Mouse (Mus musculus) naive thymus-derived CD4-positive, alpha-beta T cell, adult 5 months (primary cell): ENCODE results near the gene Ddx41. TPM values are rescaled to one million over a fixed set of nuclear protein-coding genes. Genes with fewer than 3 reads are reported as not detected.

Experiments used
- polyA plus RNA-seq: library from polyadenylated mRNA; unstranded; fragments of 100-300 nt; shearing (Covaris generic); gene quantifications from one replicate; pipeline ENCODE4 v1.2.1, GENCODE M21; 2017

Gene Ddx41
- 57.7 TPM for polyA plus RNA-seq

GRCm38 (mm10) chr13:55536194-55537175 lies at the start of gene Ddx41:
Ddx41 (minus strand) TSS chr13:55536658.

GRCm38 (mm10) chr13:55573432-55573831 lies 37.0 kb upstream of the Ddx41 start, which contains the start of gene Tmed9:
Tmed9 (plus strand) TSS chr13:55573732.

GRCm38 (mm10) chr13:55571027-55571751 lies 34.7 kb upstream of the Ddx41 start, which contains the start of gene Fam193b:
Fam193b (minus strand) TSS chr13:55571120.

GRCm38 (mm10) chr13:55529198-55529915 lies 7.1 kb downstream of the Ddx41 start, which contains the start of gene Dok3:
Dok3 (minus strand) TSS chr13:55529296.

GRCm38 (mm10) chr13:55513111-55513748 lies 23.2 kb downstream of the Ddx41 start, which contains the start of gene Pdlim7:
Pdlim7 (minus strand) TSS chr13:55513676.

GRCm38 (mm10) chr13:55487578-55488498 lies 48.6 kb downstream of the Ddx41 start, which contains the start of gene Dbn1:
Dbn1 (minus strand) TSS chr13:55488111.

Other genes with a start within 250 kb of the Ddx41 start
- gene Prelid1, start 216.2 kb downstream of the Ddx41 start, polyA plus RNA-seq = 214 TPM
- 120 TPM for gene Rab24, start 214.7 kb downstream of the Ddx41 start, polyA plus RNA-seq
- gene Mxd3, start 206.8 kb downstream of the Ddx41 start, polyA plus RNA-seq = 0.37 TPM
- 101 TPM for gene Lman2, start 173.9 kb downstream of the Ddx41 start, polyA plus RNA-seq
- 94.5 TPM for gene Rgs14, start 166.9 kb downstream of the Ddx41 start, polyA plus RNA-seq
- gene Slc34a1, start 138.5 kb downstream of the Ddx41 start, polyA plus RNA-seq = not detected
- not detected for gene Pfn3, start 121.4 kb downstream of the Ddx41 start, polyA plus RNA-seq
- gene F12, start 109.9 kb downstream of the Ddx41 start, polyA plus RNA-seq = not detected
- 480 TPM for gene Grk6, start 91.6 kb downstream of the Ddx41 start, polyA plus RNA-seq
- gene Prr7, start 72.4 kb downstream of the Ddx41 start, polyA plus RNA-seq = 3.8 TPM
- not detected for gene Dbn1, start 48.5 kb downstream of the Ddx41 start, polyA plus RNA-seq
- gene Pdlim7, start 23.0 kb downstream of the Ddx41 start, polyA plus RNA-seq = 6.5 TPM
- 0.35 TPM for gene Dok3, start 7.4 kb downstream of the Ddx41 start, polyA plus RNA-seq
- 76.0 TPM for gene Fam193b, start 34.5 kb upstream of the Ddx41 start, polyA plus RNA-seq
- gene Tmed9, start 37.1 kb upstream of the Ddx41 start, polyA plus RNA-seq = 258 TPM
- gene B4galt7, start 63.2 kb upstream of the Ddx41 start, polyA plus RNA-seq = 30.1 TPM
- gene Caml, start 86.3 kb upstream of the Ddx41 start, polyA plus RNA-seq = 20.4 TPM
- 86.6 TPM for gene Ddx46, start 98.4 kb upstream of the Ddx41 start, polyA plus RNA-seq
- gene B230219D22Rik, start 156.5 kb upstream of the Ddx41 start, polyA plus RNA-seq = 31.8 TPM
- 36.4 TPM for gene Txndc15, start 178.0 kb upstream of the Ddx41 start, polyA plus RNA-seq
- 34.5 TPM for gene Pcbd2, start 190.7 kb upstream of the Ddx41 start, polyA plus RNA-seq
- gene Catsper3, start 247.9 kb upstream of the Ddx41 start, polyA plus RNA-seq = not detected